Comparison of ENCODE assay signal across 10 mouse cellular contexts in the genomic region with DNA sequence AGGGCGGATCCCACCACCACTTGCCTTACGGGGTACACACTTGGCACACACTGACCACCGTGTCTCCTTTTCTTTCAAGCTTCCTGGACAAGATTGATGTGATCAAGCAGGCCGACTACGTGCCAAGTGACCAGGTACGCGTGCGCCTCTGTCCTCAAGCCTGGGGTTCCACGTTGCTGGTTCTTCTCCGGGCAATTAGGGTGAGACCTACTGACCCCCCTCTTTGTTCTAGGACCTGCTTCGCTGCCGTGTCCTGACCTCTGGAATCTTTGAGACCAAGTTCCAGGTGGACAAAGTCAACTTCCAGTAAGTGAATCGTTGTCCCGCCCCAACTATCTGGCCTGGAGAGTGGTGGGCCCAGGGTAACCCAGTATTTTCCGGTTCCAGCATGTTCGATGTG. TPM values are rescaled to one million over a fixed set of nuclear protein-coding genes. Genes with fewer than 3 reads are reported as not detected.
A peak's percentile ranks its signal among the peaks of the same experiment; 100 is the strongest.
DNase-seq lines count a peak whose midpoint lies in the region; ATAC-seq and TF ChIP-seq lines count a peak whose summit lies in the region.
"Had no signal": no experiment of that assay in that cellular context is flagged by ENCODE, and none has a peak within 500 bp of the region (broad histone marks: within the 10 kb centered on the region; RNA-seq: fewer than 3 reads in every experiment).

No protein-coding gene starts in this region.

- H3K27me3 ChIP-seq in hindbrain, embryonic 13.5 days = no peaks in the 10 kb centered on the region
- H3K27me3 ChIP-seq in hindbrain, embryonic 12.5 days = no peaks in the 10 kb centered on the region
- no peaks in the 10 kb centered on the region for H3K27me3 ChIP-seq in lung, embryonic 14.5 days (ENCODE audit: insufficient read depth, low read length)
- no peaks in the 10 kb centered on the region for H3K27me3 ChIP-seq in heart, embryonic 14.5 days (ENCODE audit: control insufficient read depth, insufficient read depth, low read length)
- H3K27me3 ChIP-seq: liver, embryonic 15.5 days had no signal

- no peak overlapping the region for H3K4me3 ChIP-seq in hindbrain, embryonic 13.5 days
- no peak overlapping the region for H3K4me3 ChIP-seq in hindbrain, embryonic 12.5 days
- H3K4me3 ChIP-seq in lung, embryonic 14.5 days (ENCODE audit: low read depth, low read length) = no peak overlapping the region
- no peak overlapping the region for H3K4me3 ChIP-seq in lung, adult 2 months (replicated peaks; ENCODE audit: extremely low read depth, low read depth, low read length)
- no peak overlapping the region for H3K4me3 ChIP-seq in heart, embryonic 14.5 days (ENCODE audit: control insufficient read depth in 1 of 2, insufficient read depth in 1 of 2, low read depth in 1 of 2, low read length in 2 of 2)
- no peak overlapping the region for H3K4me3 ChIP-seq in olfactory bulb, adult 2 months (ENCODE audit: insufficient read depth, low read depth, low read length)
- H3K4me3 ChIP-seq: liver, embryonic 15.5 days had no signal

- ATAC-seq in hindbrain, embryonic 13.5 days (ENCODE audit: low FRiP score) = no peak
- no peak for ATAC-seq in hindbrain, embryonic 12.5 days (ENCODE audit: low FRiP score)
- no peak for ATAC-seq in lung, embryonic 14.5 days (ENCODE audit: insufficient read depth)
- ATAC-seq in heart, embryonic 14.5 days (ENCODE audit: insufficient number of reproducible peaks, insufficient read depth, low FRiP score, low read depth) = no peak

- TF ChIP-seq CTCF in lung, embryonic 14.5 days (IDR thresholded peaks at IDR 0.05; ENCODE audit: low read depth) = no peak
- TF ChIP-seq CTCF in lung, adult 2 months (IDR thresholded peaks at IDR 0.05; ENCODE audit: insufficient read depth, low read length) = no peak
- no peak for TF ChIP-seq CTCF in olfactory bulb, adult 2 months (IDR thresholded peaks at IDR 0.05; ENCODE audit: insufficient read depth, low read depth, low read length)

- H3K36me3 ChIP-seq in hindbrain, embryonic 13.5 days = peaks cover 44% of the 10 kb centered on the region
- H3K36me3 ChIP-seq in hindbrain, embryonic 12.5 days = peaks cover 42% of the 10 kb centered on the region
- H3K36me3 ChIP-seq in lung, embryonic 14.5 days (ENCODE audit: insufficient read depth) = peaks cover 57% of the 10 kb centered on the region
- H3K36me3 ChIP-seq in heart, embryonic 14.5 days (ENCODE audit: control insufficient read depth, insufficient read depth, low read length) = peaks cover 62% of the 10 kb centered on the region

- no peaks in the 10 kb centered on the region for H3K9me3 ChIP-seq in hindbrain, embryonic 13.5 days
- 0 out of 2 replicates have a peak, but pooled peaks cover 4% of the 10 kb centered on the region for H3K9me3 ChIP-seq in hindbrain, embryonic 12.5 days (replicated peaks)
- H3K9me3 ChIP-seq in lung, embryonic 14.5 days (ENCODE audit: low read depth, low read length) = no peaks in the 10 kb centered on the region
- no peaks in the 10 kb centered on the region for H3K9me3 ChIP-seq in heart, embryonic 14.5 days (ENCODE audit: control insufficient read depth, low read length)
- H3K9me3 ChIP-seq: liver, embryonic 15.5 days had no signal

- H3K4me1 ChIP-seq in hindbrain, embryonic 13.5 days (replicated peaks) = peaks cover 56% of the 10 kb centered on the region
- H3K4me1 ChIP-seq in hindbrain, embryonic 12.5 days = peaks cover 29% of the 10 kb centered on the region
- H3K4me1 ChIP-seq in lung, embryonic 14.5 days (ENCODE audit: insufficient read depth) = peaks cover 30% of the 10 kb centered on the region
- peaks cover 28% of the 10 kb centered on the region for H3K4me1 ChIP-seq in lung, adult 2 months (ENCODE audit: control insufficient read depth, insufficient read depth, low read length)
- H3K4me1 ChIP-seq in heart, embryonic 14.5 days (ENCODE audit: control insufficient read depth in 2 of 2, insufficient read depth in 2 of 2, low read length in 2 of 2) = peaks cover 26 to 47% of the 10 kb centered on the region in 2 experiments
- peaks cover 17% of the 10 kb centered on the region for H3K4me1 ChIP-seq in olfactory bulb, adult 2 months (ENCODE audit: control insufficient read depth, insufficient read depth, low read length)

- peak overlapping the region; percentile 45; the same call in 1 of the 2 replicates for H3K27ac ChIP-seq in hindbrain, embryonic 13.5 days
- H3K27ac ChIP-seq in hindbrain, embryonic 12.5 days = no peak overlapping the region
- H3K27ac ChIP-seq in lung, embryonic 14.5 days (ENCODE audit: low read depth) = peak overlapping the region; percentile 24; the same call in 1 of the 2 replicates
- peak overlapping the region; percentile 79 to 92 for H3K27ac ChIP-seq in heart, embryonic 14.5 days (replicated peaks in 1 of 2; ENCODE audit: control insufficient read depth in 1 of 2, insufficient read depth in 1 of 2, low read depth in 2 of 2, low read length in 2 of 2)
- H3K27ac ChIP-seq in olfactory bulb, adult 2 months (ENCODE audit: insufficient read depth, low read depth, low read length) = 0 out of 2 replicates have a peak overlapping the region, but pooled peaks have one; percentile 6

- intact Hi-C loops in left cerebral cortex, postnatal 25 days (cut with DNase I) = no loop called here

- TF ChIP-seq POLR2A in lung, adult 2 months (IDR thresholded peaks at IDR 0.05; ENCODE audit: borderline replicate concordance, extremely low read depth, low read depth, low read length) = no peak
- no peak for TF ChIP-seq POLR2A in olfactory bulb, adult 2 months (IDR thresholded peaks at IDR 0.05; ENCODE audit: insufficient read depth, low read depth, low read length)

- DNase-seq in lung, embryonic 14.5 days = no peak
- no peak for DNase-seq in lung, adult 2 months
- DNase-seq in left cerebral cortex, postnatal 25 days (ENCODE audit: low spot score in 2 of 2) = no peak
- DNase-seq: adrenal gland, postnatal 36 days; thymus, postnatal 36 days had no signal

- H3K4me2 ChIP-seq in hindbrain, embryonic 13.5 days = no peak overlapping the region; the same call in 1 of the 2 replicates
- H3K4me2 ChIP-seq in hindbrain, embryonic 12.5 days (replicated peaks) = no peak overlapping the region
- H3K4me2 ChIP-seq in lung, embryonic 14.5 days = no peak overlapping the region
- H3K4me2 ChIP-seq in heart, embryonic 14.5 days (ENCODE audit: low read length) = peak overlapping the region; percentile 58
- H3K4me2 ChIP-seq: liver, embryonic 15.5 days had no signal

- H3K9ac ChIP-seq in hindbrain, embryonic 13.5 days = no peak overlapping the region
- H3K9ac ChIP-seq in hindbrain, embryonic 12.5 days = no peak overlapping the region
- no peak overlapping the region for H3K9ac ChIP-seq in lung, embryonic 14.5 days
- peak overlapping the region; percentile 49; the same call in 1 of the 2 replicates for H3K9ac ChIP-seq in heart, embryonic 14.5 days (ENCODE audit: low read length)
- H3K9ac ChIP-seq: liver, embryonic 15.5 days had no signal

- 89% methylated on average over 16 of the region's 16 CpGs for WGBS in hindbrain, embryonic 13.5 days
- 96% methylated on average over 16 of the region's 16 CpGs for WGBS in hindbrain, embryonic 12.5 days
- 90% methylated on average over 16 of the region's 16 CpGs for WGBS in lung, embryonic 14.5 days
- WGBS in lung, adult 2 months = 84% methylated on average over 16 of the region's 16 CpGs
- 92% methylated on average over 16 of the region's 16 CpGs for WGBS in heart, embryonic 14.5 days
- WGBS in olfactory bulb, adult 2 months = 90% methylated on average over 16 of the region's 16 CpGs

RNA-seq across cellular contexts. Expression of a gene that starts 1.5 kb away (rescaled TPM):
- polyA plus RNA-seq in hindbrain, embryonic 13.5 days (2015; fragmentation: Nextera tagmentation; extraction: Ambion mirVana) = 13.1 and 13.9 TPM in 2 replicates
- polyA plus RNA-seq in hindbrain, embryonic 12.5 days (2016; fragmentation: Nextera tagmentation; extraction: Ambion mirVana) = 13.7 and 14.5 TPM in 2 replicates
- polyA plus RNA-seq in lung, embryonic 14.5 days (2014; fragmentation: Nextera tagmentation; extraction: Ambion mirVana) = 11.3 and 14.7 TPM in 2 replicates
- not detected in 2 replicates for polyA plus RNA-seq in lung, adult 2 months (2012; rRNA removed)
- polyA plus RNA-seq in heart, embryonic 14.5 days (2014; fragmentation: Nextera tagmentation; extraction: Ambion mirVana) = 6.8 and 7.5 TPM in 2 replicates
- polyA plus RNA-seq in olfactory bulb, adult 2 months (2012; ENCODE audit: insufficient read depth, insufficient read length, low replicate concordance, missing spikeins) = not detected in 2 replicates
- total RNA-seq in left cerebral cortex, postnatal 25 days (2021) = 1 to 10 TPM; 2.2 to 3.0 TPM
